Mouse (Mus musculus) bone marrow macrophage, adult 2 months (primary cell): ENCODE measurements around the gene Mapk8ip2. TPM values are rescaled to one million over a fixed set of nuclear protein-coding genes. Genes with fewer than 3 reads are reported as not detected.

ENCODE experiments used
- H3K27ac ChIP-seq: 2 replicates; pipeline ENCODE4 v1.5.1; 2012; ENCODE audit warnings: low read depth, low read length; ENCODE audit not compliant: insufficient read depth
- H3K4me1 ChIP-seq: 2 replicates; pipeline ENCODE4 v1.6.1; 2012; ENCODE audit warnings: low read length; ENCODE audit not compliant: control insufficient read depth, insufficient read depth
- H3K4me3 ChIP-seq: 2 replicates; pipeline ENCODE4 v1.5.1; 2012; ENCODE audit warnings: mild to moderate bottlenecking, low read length, moderate library complexity; ENCODE audit not compliant: insufficient read depth
- CTCF ChIP-seq: IDR thresholded peaks from 2 replicates; pipeline ENCODE4 v1.5.1; 2012; ENCODE audit warnings: low read depth, mild to moderate bottlenecking, low read length, moderate library complexity
- POLR2A ChIP-seq: IDR thresholded peaks from 2 replicates; pipeline ENCODE4 v1.6.1; 2012; ENCODE audit warnings: mild to moderate bottlenecking, low read depth, low read length, borderline replicate concordance
- polyA plus RNA-seq: library from polyadenylated mRNA; stranded (reverse); fragments of >200 nt; gene quantifications from 2 replicates; pipeline ENCODE4 v1.2.4, GENCODE M21; 2012; ENCODE audit not compliant: missing spikeins, insufficient read depth, insufficient read length

The Mapk8ip2 gene
- polyA plus RNA-seq, 1 experiment, result not detected

DNA sequence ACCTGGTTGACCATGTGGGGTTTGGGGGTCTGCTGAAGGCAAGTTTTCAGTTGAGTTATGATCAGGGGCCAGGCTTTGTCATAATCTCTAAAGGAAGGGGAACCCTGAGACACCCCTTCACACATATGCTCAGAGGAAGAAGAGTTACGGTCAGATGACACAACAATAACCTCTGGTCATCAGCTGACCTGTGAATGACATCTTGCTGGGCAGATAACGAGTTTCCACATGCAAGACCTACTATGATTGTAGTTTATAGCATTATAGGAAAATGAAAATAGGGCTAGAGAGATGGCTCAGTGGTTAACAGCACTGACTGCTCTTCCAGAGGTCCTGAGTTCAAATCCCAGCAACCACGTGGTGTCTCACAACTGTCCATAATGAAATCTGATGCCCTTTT is 24.9 kb downstream of the Mapk8ip2 start:
- H3K4me1 ChIP-seq, result peaks cover 15% of the 10 kb centered on the region
- no peak overlapping the region for H3K4me3 ChIP-seq
- TF ChIP-seq CTCF (no peak), POLR2A (no peak)
- H3K27ac ChIP-seq, result no peak overlapping the region

DNA sequence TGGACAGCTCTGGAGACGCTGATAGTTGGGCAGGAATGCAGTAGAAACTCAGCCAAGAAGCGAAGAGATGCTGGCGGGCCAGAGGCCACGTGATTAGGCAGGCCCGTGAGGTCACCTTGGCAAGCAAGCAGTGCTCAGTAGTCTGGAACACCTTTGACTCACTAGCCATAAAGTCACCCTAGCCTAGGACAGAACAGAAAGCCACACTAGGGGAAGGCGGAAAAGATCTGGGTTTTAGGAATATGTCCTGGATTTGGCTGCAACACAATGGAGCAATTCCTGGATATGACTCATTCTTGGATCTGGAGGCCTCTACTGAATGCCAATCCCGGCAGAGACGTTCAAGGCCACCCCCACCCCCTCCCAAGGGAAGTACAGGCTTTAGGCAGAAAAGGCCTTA is 26.9 kb downstream of the Mapk8ip2 start:
- TF ChIP-seq CTCF (no peak), POLR2A (no peak)
- H3K27ac ChIP-seq, result no peak overlapping the region
- no peak overlapping the region for H3K4me3 ChIP-seq
- H3K4me1 ChIP-seq, result peaks cover 11% of the 10 kb centered on the region

DNA sequence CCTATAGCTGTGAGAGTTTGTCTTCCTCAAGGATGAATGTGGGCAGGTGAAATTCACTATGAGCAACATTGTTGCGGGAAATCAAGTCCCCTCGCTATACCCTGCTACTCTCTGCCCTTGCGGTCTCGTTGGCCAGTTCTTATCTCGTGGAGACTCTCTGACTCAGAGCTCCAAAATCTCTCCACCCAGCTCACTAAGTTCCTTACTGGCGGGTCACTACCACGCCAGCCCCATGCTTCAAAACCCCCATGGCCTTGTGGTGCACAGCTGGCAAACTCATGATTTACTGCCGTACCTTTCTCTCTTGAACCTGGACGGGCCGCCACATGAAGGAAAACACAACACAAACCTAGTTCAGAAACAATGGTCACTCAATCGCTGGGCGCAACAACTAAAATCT is 34.5 kb downstream of the Mapk8ip2 start:
- Histone ChIP-seq H3K4me1 (no peaks in the 10 kb centered on the region), H3K27ac (no peak overlapping the region), H3K4me3 (no peak overlapping the region)
- TF ChIP-seq POLR2A (no peak), CTCF (no peak)

DNA sequence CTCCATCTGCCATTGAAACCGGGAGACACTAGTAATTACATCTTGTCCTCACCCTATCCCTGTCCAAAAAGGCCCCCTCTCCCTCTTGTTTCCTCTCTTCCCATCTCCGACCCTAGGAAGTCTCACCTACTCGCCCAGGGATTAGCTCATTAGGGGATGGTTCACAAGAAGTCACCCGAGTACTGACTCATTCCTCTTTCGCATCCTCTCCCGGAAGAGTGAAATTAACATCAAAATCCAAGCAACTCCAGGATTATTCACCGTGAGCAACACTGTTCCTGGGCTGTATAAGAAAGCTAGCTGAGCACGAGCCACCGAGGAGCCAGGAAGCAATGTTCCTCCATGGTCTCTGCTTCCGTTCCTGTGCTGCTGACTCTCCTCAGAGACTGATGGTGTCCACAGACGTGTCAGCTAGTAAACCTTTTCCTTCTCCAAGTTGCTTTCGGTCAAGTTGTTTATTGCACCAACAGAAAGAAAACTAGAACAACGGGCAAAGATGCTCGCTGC is 35.0 kb downstream of the Mapk8ip2 start:
- Histone ChIP-seq H3K4me3 (no peak overlapping the region), H3K27ac (no peak overlapping the region), H3K4me1 (no peaks in the 10 kb centered on the region)
- TF ChIP-seq CTCF, result no peak
- no peak for TF ChIP-seq POLR2A

DNA sequence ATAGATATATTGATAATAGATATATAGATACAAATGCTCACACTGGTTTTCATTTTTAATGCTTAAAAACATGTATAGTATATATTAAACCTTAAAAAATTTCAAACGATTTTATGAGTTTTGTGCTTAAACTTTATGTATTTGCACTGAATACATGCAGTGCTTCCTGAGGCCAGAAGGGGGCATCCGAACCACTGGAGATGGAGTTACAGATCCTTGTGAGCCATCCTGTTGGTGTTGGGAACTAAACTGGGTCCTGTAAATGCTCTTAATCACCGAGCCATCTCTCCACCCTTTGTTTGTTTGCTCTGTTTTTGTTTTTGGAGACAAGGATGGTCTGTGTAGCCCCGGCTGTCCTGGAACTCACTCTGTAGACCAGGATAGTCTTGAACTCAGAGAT is 41.3 kb downstream of the Mapk8ip2 start:
- no peaks in the 10 kb centered on the region for H3K4me1 ChIP-seq
- no peak overlapping the region for H3K27ac ChIP-seq
- H3K4me3 ChIP-seq, result no peak overlapping the region
- TF ChIP-seq CTCF, result peak; percentile 20; the same call in 1 of the 2 replicates
- TF ChIP-seq POLR2A, result no peak

DNA sequence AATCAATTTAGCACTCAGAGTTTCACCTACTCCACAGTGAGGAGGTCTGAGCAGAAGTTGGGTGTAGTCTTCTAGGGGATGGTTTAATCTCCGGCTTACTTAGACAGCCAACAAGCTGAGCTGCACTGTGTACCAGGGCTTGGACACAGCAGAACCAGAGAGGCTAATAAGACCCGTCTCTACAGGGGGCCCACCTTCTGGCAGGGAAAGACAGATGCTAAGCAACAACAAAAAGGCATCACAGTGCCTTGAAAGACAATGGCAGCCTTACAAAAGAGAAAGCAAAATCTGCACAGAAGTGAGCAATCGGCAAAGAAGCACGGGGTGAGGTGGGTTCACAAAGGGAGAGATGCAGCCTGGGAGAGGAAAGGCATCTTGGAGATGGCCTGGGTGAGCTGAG is 42.4 kb downstream of the Mapk8ip2 start:
- Histone ChIP-seq H3K4me3 (no peak overlapping the region), H3K4me1 (no peaks in the 10 kb centered on the region), H3K27ac (no peak overlapping the region)
- TF ChIP-seq CTCF (no peak), POLR2A (no peak)

DNA sequence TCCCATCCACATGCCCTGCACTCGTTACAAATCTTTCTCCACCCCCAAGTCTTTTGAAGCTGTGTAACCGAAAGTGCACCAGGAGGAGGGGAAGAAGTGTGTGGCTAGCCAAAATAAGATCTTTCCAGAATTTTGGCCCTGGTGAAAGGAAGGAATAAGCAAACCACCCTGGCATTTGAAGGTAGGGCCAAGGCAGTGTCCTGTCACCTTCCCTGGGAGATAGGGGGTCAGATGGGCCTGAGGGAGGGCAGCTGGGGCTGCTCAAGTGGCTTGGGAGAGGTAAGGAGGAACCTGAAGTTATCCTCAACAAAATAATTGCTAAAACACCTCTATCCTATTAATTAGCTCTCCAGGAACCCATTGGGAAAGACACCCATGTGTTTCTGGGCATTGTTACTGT is 43.1 kb downstream of the Mapk8ip2 start:
- TF ChIP-seq CTCF (no peak), POLR2A (no peak)
- Histone ChIP-seq H3K27ac (no peak overlapping the region), H3K4me3 (no peak overlapping the region), H3K4me1 (no peaks in the 10 kb centered on the region)

DNA sequence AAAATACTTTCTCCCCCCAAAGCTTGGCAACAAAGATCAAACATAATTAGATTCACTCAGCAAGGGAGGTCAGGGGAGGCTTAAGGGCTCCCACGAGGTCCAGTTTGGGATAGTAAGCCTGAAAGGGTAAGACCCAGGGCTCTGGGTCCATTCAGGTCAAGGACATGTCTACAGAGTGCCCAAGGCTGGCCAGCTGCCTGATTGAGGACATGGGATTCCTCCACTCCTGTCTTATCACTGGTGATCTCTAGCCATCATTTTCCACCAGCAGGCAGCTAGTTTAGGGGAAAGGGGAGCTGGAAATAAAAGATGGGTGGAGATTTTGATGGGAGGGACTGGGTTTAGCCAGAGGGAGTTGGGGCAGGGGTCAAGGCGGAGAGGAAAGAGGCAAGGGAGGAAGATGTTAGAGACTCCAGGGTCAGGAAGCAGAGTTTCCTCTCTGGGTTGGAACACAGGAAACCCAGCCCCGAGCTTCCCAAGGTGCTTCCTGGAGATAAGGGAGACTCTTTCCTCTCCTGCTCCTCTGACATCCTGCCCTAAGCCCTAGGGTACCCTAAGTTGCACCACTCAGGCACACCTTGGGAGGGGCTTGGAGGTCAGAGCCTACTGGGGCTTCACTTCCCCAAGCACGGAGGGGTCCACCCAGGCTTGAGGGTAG is 43.8 kb downstream of the Mapk8ip2 start:
- TF ChIP-seq POLR2A (no peak), CTCF (no peak)
- Histone ChIP-seq H3K4me3 (no peak overlapping the region), H3K27ac (no peak overlapping the region), H3K4me1 (no peaks in the 10 kb centered on the region)

DNA sequence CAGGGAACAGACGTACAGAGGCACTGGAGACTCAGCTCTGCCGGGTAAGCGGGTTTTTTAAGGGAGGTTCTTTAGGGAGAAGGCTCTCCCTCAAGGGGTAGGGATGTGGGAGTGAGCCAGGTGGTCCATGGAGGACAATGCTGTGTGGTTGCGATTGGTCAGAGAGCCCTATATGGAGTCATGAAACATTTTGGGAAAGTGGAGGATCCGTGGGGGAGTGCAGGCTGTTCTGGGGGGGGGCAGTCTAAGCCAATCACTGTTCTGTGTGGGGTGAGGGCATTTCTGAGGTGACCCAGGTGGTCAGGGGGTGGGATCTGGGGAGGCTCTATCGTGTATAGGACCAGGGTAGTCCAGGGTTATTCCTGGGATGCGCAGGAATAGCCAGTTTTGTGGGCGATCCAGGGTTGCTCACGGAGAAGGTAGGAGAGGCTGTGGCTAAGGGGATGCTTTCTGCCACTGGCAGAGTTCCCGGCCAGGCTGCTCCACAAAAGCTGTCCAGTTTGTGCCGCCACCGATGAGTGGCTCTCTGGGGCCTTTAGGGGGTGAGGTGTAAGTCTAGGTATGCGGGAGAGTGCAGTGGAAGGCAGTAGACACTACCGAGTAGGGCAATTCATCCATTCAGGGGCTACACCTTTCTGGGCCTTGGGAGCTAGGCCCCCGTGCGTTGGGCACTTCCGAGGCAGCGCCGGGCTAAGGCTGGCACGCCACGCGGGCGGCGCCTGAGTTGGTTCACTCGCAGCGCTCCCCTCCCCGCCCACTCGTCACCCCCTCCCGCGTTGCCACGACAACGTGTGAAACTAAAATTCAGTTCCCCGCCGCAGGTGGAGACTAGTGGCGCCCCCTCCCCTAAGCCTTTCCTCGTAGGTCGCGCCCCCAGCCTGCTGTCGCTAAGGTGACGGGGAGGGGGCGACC is 44.6 kb downstream of the Mapk8ip2 start:
- Histone ChIP-seq H3K27ac (no peak overlapping the region), H3K4me3 (peak overlapping the region; percentile 33; the same call in 1 of the 2 replicates)

DNA sequence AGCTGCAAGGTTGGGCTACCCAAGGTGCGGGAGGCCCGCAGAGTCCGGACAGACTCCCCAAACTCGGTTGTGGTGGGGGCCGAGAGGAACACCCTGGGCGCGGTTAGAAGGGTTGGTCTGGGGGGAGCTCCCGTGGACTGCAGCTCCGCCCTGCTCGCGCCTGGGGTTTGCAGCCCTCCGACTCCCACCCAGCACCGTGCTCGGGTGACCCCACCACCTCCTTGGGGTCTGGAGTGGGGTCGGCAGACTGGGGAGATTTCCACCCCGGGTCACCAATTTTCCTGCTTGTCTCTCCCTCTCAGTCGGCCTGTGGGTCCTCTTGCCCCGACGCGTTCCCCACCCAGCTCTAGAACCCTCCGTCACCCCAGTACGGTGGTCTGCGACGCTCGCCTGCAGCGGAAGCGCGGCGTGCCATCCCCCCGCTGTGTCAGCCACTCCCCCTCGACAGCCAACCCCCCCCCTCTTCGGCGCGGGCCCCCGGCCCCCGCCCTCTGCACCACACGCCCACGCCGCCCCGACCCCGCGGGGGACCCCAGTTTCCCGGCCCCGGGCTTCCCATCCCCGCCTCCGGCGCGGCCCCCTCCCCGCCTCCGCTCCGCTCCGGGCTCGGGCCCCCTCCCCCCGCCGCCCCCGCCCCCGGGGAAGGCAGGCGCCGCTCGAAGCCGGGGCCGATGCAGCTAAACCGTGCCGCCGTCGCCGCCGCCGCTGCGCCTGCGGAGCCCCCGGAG is 45.4 kb downstream of the Mapk8ip2 start, which contains the start of gene Shank3:
Gene Shank3 (plus strand): TSS at position 663 of the 728 bp plus-strand sequence.
- no peak within 1 kb of the TSS for H3K27ac ChIP-seq
- H3K4me1 ChIP-seq, result no peaks in the 10 kb centered on the region
- TF ChIP-seq CTCF (no peak), POLR2A (no peak)
- H3K4me3 ChIP-seq, result peak within 1 kb of the TSS; percentile 33; the same call in 1 of the 2 replicates

More for the DNA sequence above, 44.6 kb downstream of the Mapk8ip2 start:
- TF ChIP-seq POLR2A (no peak), CTCF (no peak)
- H3K4me1 ChIP-seq, result no peaks in the 10 kb centered on the region
